Mouse (Mus musculus): ENCODE measurements at regions not wholly inside any gene's neighbourhood (a gene's known extent, or its start where the extent isn't known, plus 50 kb on each side); places are given as distances from the start of the nearest gene placed in this dataset.

- Histone ChIP-seq H3K27ac (ENCODE audit: low read depth) (no peak overlapping the region), H3K9ac (no peak overlapping the region), H3K9me3 (ENCODE audit: low read depth, low read length) (no peaks in the 10 kb centered on the region), H3K4me1 (ENCODE audit: insufficient read depth) (no peaks in the 10 kb centered on the region), H3K4me2 (no peak overlapping the region), H3K4me3 (ENCODE audit: low read depth, low read length) (no peak overlapping the region), H3K36me3 (ENCODE audit: insufficient read depth) (no peaks in the 10 kb centered on the region), H3K27me3 (ENCODE audit: insufficient read depth, low read length) (no peaks in the 10 kb centered on the region)
- no peak for TF ChIP-seq CTCF (IDR thresholded peaks at IDR 0.05; ENCODE audit: low read depth)
- 67% methylated on average over 2 of the region's 2 CpGs for WGBS
- DNase-seq (no peak), ATAC-seq (ENCODE audit: insufficient read depth) (no peak)
Measured at GRCm38 (mm10) chr1:18849038-18849437, 253.8 kb upstream of the Tfap2d start.

GRCm38 (mm10) chr1:18857457-18857856 lies 245.4 kb upstream of the Tfap2d start:
- ATAC-seq (ENCODE audit: insufficient read depth) (no peak), DNase-seq (no peak)
- WGBS, result 66% methylated on average over 3 of the region's 3 CpGs
- no peak overlapping the region for H3K4me2 ChIP-seq
- H3K27me3 ChIP-seq (ENCODE audit: insufficient read depth, low read length), result no peaks in the 10 kb centered on the region
- no peaks in the 10 kb centered on the region for H3K4me1 ChIP-seq (ENCODE audit: insufficient read depth)
- H3K36me3 ChIP-seq (ENCODE audit: insufficient read depth), result no peaks in the 10 kb centered on the region
- no peaks in the 10 kb centered on the region for H3K9me3 ChIP-seq (ENCODE audit: low read depth, low read length)
- no peak overlapping the region for H3K27ac ChIP-seq (ENCODE audit: low read depth)
- H3K9ac ChIP-seq, result no peak overlapping the region
- H3K4me3 ChIP-seq (ENCODE audit: low read depth, low read length), result no peak overlapping the region
- TF ChIP-seq CTCF (IDR thresholded peaks at IDR 0.05; ENCODE audit: low read depth), result no peak

GRCm38 (mm10) chr1:18903266-18903665 lies 199.6 kb upstream of the Tfap2d start:
- Histone ChIP-seq H3K27me3 (ENCODE audit: insufficient read depth, low read length) (no peaks in the 10 kb centered on the region), H3K27ac (ENCODE audit: low read depth) (no peak overlapping the region), H3K4me1 (ENCODE audit: insufficient read depth) (no peaks in the 10 kb centered on the region), H3K9ac (no peak overlapping the region), H3K4me2 (no peak overlapping the region), H3K9me3 (ENCODE audit: low read depth, low read length) (no peaks in the 10 kb centered on the region), H3K4me3 (ENCODE audit: low read depth, low read length) (no peak overlapping the region), H3K36me3 (ENCODE audit: insufficient read depth) (no peaks in the 10 kb centered on the region)
- DNase-seq (no peak), ATAC-seq (ENCODE audit: insufficient read depth) (no peak)
- TF ChIP-seq CTCF (IDR thresholded peaks at IDR 0.05; ENCODE audit: low read depth), result no peak
- WGBS, result 82% methylated on average over 1 of the region's 1 CpGs

GRCm38 (mm10) chr1:18903696-18904095 lies 199.1 kb upstream of the Tfap2d start:
- Histone ChIP-seq H3K27me3 (ENCODE audit: insufficient read depth, low read length) (no peaks in the 10 kb centered on the region), H3K27ac (ENCODE audit: low read depth) (no peak overlapping the region), H3K9me3 (ENCODE audit: low read depth, low read length) (no peaks in the 10 kb centered on the region), H3K4me3 (ENCODE audit: low read depth, low read length) (no peak overlapping the region), H3K36me3 (ENCODE audit: insufficient read depth) (no peaks in the 10 kb centered on the region), H3K4me1 (ENCODE audit: insufficient read depth) (no peaks in the 10 kb centered on the region), H3K9ac (no peak overlapping the region), H3K4me2 (no peak overlapping the region)
- ATAC-seq (ENCODE audit: insufficient read depth) (no peak), DNase-seq (no peak)
- 59% methylated on average over 4 of the region's 4 CpGs for WGBS
- no peak for TF ChIP-seq CTCF (IDR thresholded peaks at IDR 0.05; ENCODE audit: low read depth)

- no peak overlapping the region for H3K4me2 ChIP-seq
- no peak overlapping the region for H3K9ac ChIP-seq
- 73% methylated on average over 4 of the region's 4 CpGs for WGBS
- ATAC-seq (ENCODE audit: insufficient read depth) (no peak), DNase-seq (no peak)
- H3K27me3 ChIP-seq (ENCODE audit: insufficient read depth, low read length), result no peaks in the 10 kb centered on the region
- H3K4me1 ChIP-seq (ENCODE audit: insufficient read depth), result no peaks in the 10 kb centered on the region
- no peaks in the 10 kb centered on the region for H3K36me3 ChIP-seq (ENCODE audit: insufficient read depth)
- TF ChIP-seq CTCF (IDR thresholded peaks at IDR 0.05; ENCODE audit: low read depth), result no peak
- H3K9me3 ChIP-seq (ENCODE audit: low read depth, low read length), result no peaks in the 10 kb centered on the region
- H3K27ac ChIP-seq (ENCODE audit: low read depth), result no peak overlapping the region
- H3K4me3 ChIP-seq (ENCODE audit: low read depth, low read length), result no peak overlapping the region
Measured at GRCm38 (mm10) chr1:18911578-18911977, 191.2 kb upstream of the Tfap2d start.

- Histone ChIP-seq H3K4me2 (no peak overlapping the region), H3K27me3 (ENCODE audit: insufficient read depth, low read length) (no peaks in the 10 kb centered on the region), H3K9ac (no peak overlapping the region), H3K36me3 (ENCODE audit: insufficient read depth) (no peaks in the 10 kb centered on the region), H3K4me1 (ENCODE audit: insufficient read depth) (no peaks in the 10 kb centered on the region), H3K27ac (ENCODE audit: low read depth) (no peak overlapping the region), H3K4me3 (ENCODE audit: low read depth, low read length) (no peak overlapping the region), H3K9me3 (ENCODE audit: low read depth, low read length) (no peaks in the 10 kb centered on the region)
- 82% methylated on average over 1 of the region's 1 CpGs for WGBS
- no peak for ATAC-seq (ENCODE audit: insufficient read depth)
- no peak for DNase-seq
- TF ChIP-seq CTCF (IDR thresholded peaks at IDR 0.05; ENCODE audit: low read depth), result no peak
Measured at GRCm38 (mm10) chr1:18956276-18956675, 146.5 kb upstream of the Tfap2d start.

GRCm38 (mm10) chr1:18956975-18957374 lies 145.8 kb upstream of the Tfap2d start:
- ATAC-seq (ENCODE audit: insufficient read depth), result no peak
- H3K4me2 ChIP-seq, result no peak overlapping the region
- WGBS, result 59% methylated on average over 6 of the region's 6 CpGs

GRCm38 (mm10) chr1:18961464-18961863 lies 141.4 kb upstream of the Tfap2d start:
- no peak overlapping the region for H3K4me3 ChIP-seq (ENCODE audit: low read depth, low read length)
- TF ChIP-seq CTCF (IDR thresholded peaks at IDR 0.05; ENCODE audit: low read depth), result no peak
- H3K4me2 ChIP-seq, result no peak overlapping the region
- ATAC-seq (ENCODE audit: insufficient read depth) (no peak), DNase-seq (no peak)
- H3K27me3 ChIP-seq (ENCODE audit: insufficient read depth, low read length), result no peaks in the 10 kb centered on the region
- H3K4me1 ChIP-seq (ENCODE audit: insufficient read depth), result no peaks in the 10 kb centered on the region
- no peaks in the 10 kb centered on the region for H3K9me3 ChIP-seq (ENCODE audit: low read depth, low read length)
- no peaks in the 10 kb centered on the region for H3K36me3 ChIP-seq (ENCODE audit: insufficient read depth)
- H3K27ac ChIP-seq (ENCODE audit: low read depth), result no peak overlapping the region
- no peak overlapping the region for H3K9ac ChIP-seq
- WGBS, result 46% methylated on average over 9 of the region's 9 CpGs

More at GRCm38 (mm10) chr1:18956975-18957374, 145.8 kb upstream of the Tfap2d start:
- no peak for TF ChIP-seq CTCF (IDR thresholded peaks at IDR 0.05; ENCODE audit: low read depth)
- DNase-seq, result no peak
- Histone ChIP-seq H3K4me1 (ENCODE audit: insufficient read depth) (no peaks in the 10 kb centered on the region), H3K27ac (ENCODE audit: low read depth) (no peak overlapping the region), H3K36me3 (ENCODE audit: insufficient read depth) (no peaks in the 10 kb centered on the region), H3K9me3 (ENCODE audit: low read depth, low read length) (no peaks in the 10 kb centered on the region), H3K27me3 (ENCODE audit: insufficient read depth, low read length) (no peaks in the 10 kb centered on the region), H3K9ac (no peak overlapping the region), H3K4me3 (ENCODE audit: low read depth, low read length) (no peak overlapping the region)
